In the genomic region with DNA sequence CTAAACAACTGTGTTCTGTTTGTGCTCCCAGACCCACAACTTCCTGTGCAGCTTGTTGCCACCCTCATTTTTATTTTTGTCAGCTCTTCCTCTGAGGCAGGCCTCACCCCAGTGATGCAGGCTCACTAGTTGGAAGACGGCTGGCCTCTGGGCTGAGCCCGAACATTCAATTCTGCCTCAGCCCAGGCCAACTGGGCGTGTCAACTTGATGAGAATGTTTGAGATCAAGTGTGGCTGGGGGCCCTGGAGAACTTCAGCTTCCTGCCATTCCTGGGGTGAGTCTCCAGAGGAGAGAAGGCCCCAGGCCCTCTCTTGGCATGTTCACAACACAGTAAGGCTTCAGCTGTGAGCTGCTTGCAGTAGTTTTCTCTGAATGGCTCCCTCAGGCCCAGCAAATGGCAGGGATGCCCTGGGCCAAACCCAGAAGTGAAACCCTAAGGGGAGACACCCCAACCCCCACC, we compare ENCODE assay signal across 9 mouse cellular contexts. TPM values are rescaled to one million over a fixed set of nuclear protein-coding genes. Genes with fewer than 3 reads are reported as not detected.
A peak's percentile ranks its signal among the peaks of the same experiment; 100 is the strongest.
DNase-seq lines count a peak whose midpoint lies in the region; ATAC-seq and TF ChIP-seq lines count a peak whose summit lies in the region.
"Had no signal": no experiment of that assay in that cellular context is flagged by ENCODE, and none has a peak within 500 bp of the region (broad histone marks: within the 10 kb centered on the region; RNA-seq: fewer than 3 reads in every experiment).

No protein-coding gene starts in this region.

- no peaks in the 10 kb centered on the region for H3K9me3 ChIP-seq in heart, embryonic 16.5 days (replicated peaks; ENCODE audit: control insufficient read depth, low read length)
- no peaks in the 10 kb centered on the region for H3K9me3 ChIP-seq in lung, embryonic 14.5 days (ENCODE audit: low read depth, low read length)

- peak overlapping the region; percentile 75 for H3K27ac ChIP-seq in heart, embryonic 16.5 days (ENCODE audit: low read length)
- peak overlapping the region; percentile 91 for H3K27ac ChIP-seq in lung, embryonic 14.5 days (ENCODE audit: low read depth)
- H3K27ac ChIP-seq: macrophage had no signal

- TF ChIP-seq CTCF in lung, embryonic 14.5 days (IDR thresholded peaks at IDR 0.05; ENCODE audit: low read depth) = no peak

- no peak overlapping the region for H3K9ac ChIP-seq in heart, embryonic 16.5 days (ENCODE audit: low read length)
- no peak overlapping the region for H3K9ac ChIP-seq in lung, embryonic 14.5 days

- no peak overlapping the region for H3K4me3 ChIP-seq in heart, embryonic 16.5 days (ENCODE audit: low read length)
- no peak overlapping the region for H3K4me3 ChIP-seq in lung, embryonic 14.5 days (ENCODE audit: low read depth, low read length)

- 58% methylated on average over 3 of the region's 3 CpGs for WGBS in heart, embryonic 16.5 days
- WGBS in lung, embryonic 14.5 days = 62% methylated on average over 3 of the region's 3 CpGs

- H3K36me3 ChIP-seq in heart, embryonic 16.5 days (ENCODE audit: control insufficient read depth, insufficient read depth) = no peaks in the 10 kb centered on the region
- no peaks in the 10 kb centered on the region for H3K36me3 ChIP-seq in lung, embryonic 14.5 days (ENCODE audit: insufficient read depth)

- DNase-seq in urinary bladder, adult 18-20 months (ENCODE audit: low spot score in 2 of 2) = peak; percentile 25 to 53
- no peak for DNase-seq in urinary bladder, postnatal 10 days (ENCODE audit: low spot score)
- no peak for DNase-seq in lung, embryonic 14.5 days
- DNase-seq in thymus, postnatal 10 days (ENCODE audit: low spot score in 2 of 2) = peak; percentile 68 to 70
- no peak for DNase-seq in frontal cortex, postnatal 14 days (ENCODE audit: low spot score in 2 of 2)
- no peak for DNase-seq in left cerebral cortex, postnatal 36 days (ENCODE audit: low spot score in 2 of 2)
- DNase-seq in left cerebral cortex, adult 9 months (ENCODE audit: low spot score in 2 of 2) = no peak

- intact Hi-C loops in left cerebral cortex, postnatal 36 days (cut with DNase I) = no loop called here

- no peak for ATAC-seq in heart, embryonic 16.5 days (replicated peaks; ENCODE audit: extremely low read depth, insufficient read depth, low FRiP score)
- ATAC-seq in lung, embryonic 14.5 days (ENCODE audit: insufficient read depth) = no peak

- H3K4me2 ChIP-seq in heart, embryonic 16.5 days (ENCODE audit: low read depth, low read length) = no peak overlapping the region
- H3K4me2 ChIP-seq in lung, embryonic 14.5 days = no peak overlapping the region

- no peaks in the 10 kb centered on the region for H3K27me3 ChIP-seq in heart, embryonic 16.5 days (ENCODE audit: control insufficient read depth, insufficient read depth, low read length)
- H3K27me3 ChIP-seq in lung, embryonic 14.5 days (ENCODE audit: insufficient read depth, low read length) = no peaks in the 10 kb centered on the region

- H3K4me1 ChIP-seq in heart, embryonic 16.5 days (ENCODE audit: control insufficient read depth, insufficient read depth, low read length) = peaks cover 35% of the 10 kb centered on the region
- peaks cover 27% of the 10 kb centered on the region for H3K4me1 ChIP-seq in lung, embryonic 14.5 days (ENCODE audit: insufficient read depth)

RNA-seq across cellular contexts. Expression of a gene that starts 1.7 kb away (rescaled TPM):
- polyA plus RNA-seq in heart, embryonic 16.5 days (2015; fragmentation: Nextera tagmentation; extraction: Ambion mirVana) = 32.0 and 37.9 TPM in 2 replicates
- polyA plus RNA-seq in lung, embryonic 14.5 days (2014; fragmentation: Nextera tagmentation; extraction: Ambion mirVana) = 101 and 104 TPM in 2 replicates
- total RNA-seq in left cerebral cortex, postnatal 36 days (2021) = 100 to 1,000 TPM in 1 of 2 experiments, 10 to 100 TPM in 1; 98.6 to 113 TPM

RNA-seq across cellular contexts. Expression of a gene that starts 50.4 kb away (rescaled TPM):
- polyA plus RNA-seq in heart, embryonic 16.5 days (2015; fragmentation: Nextera tagmentation; extraction: Ambion mirVana) = 32.0 and 36.0 TPM in 2 replicates
- 53.3 and 54.8 TPM in 2 replicates for polyA plus RNA-seq in lung, embryonic 14.5 days (2014; fragmentation: Nextera tagmentation; extraction: Ambion mirVana)
- 10 to 100 TPM; 48.4 to 53.3 TPM for total RNA-seq in left cerebral cortex, postnatal 36 days (2021)

RNA-seq across cellular contexts. Expression of a gene that starts 50.7 kb away (rescaled TPM):
- 57.6 and 73.1 TPM in 2 replicates for polyA plus RNA-seq in heart, embryonic 16.5 days (2015; fragmentation: Nextera tagmentation; extraction: Ambion mirVana)
- 69.3 and 69.8 TPM in 2 replicates for polyA plus RNA-seq in lung, embryonic 14.5 days (2014; fragmentation: Nextera tagmentation; extraction: Ambion mirVana)
- total RNA-seq in left cerebral cortex, postnatal 36 days (2021) = 10 to 100 TPM; 53.4 to 54.9 TPM

Comparison
In these comparisons a context has a peak if more than half of its experiments do, and no peak if none do; other contexts are left out.
1. DNase-seq: peak in urinary bladder, adult 18-20 months (2 of 2) and thymus, postnatal 10 days (2 of 2); none in urinary bladder, postnatal 10 days (single experiment), lung, embryonic 14.5 days (single experiment), frontal cortex, postnatal 14 days (0 of 2), left cerebral cortex, postnatal 36 days (0 of 2) and left cerebral cortex, adult 9 months (0 of 2).